Mouse (Mus musculus): ENCODE results near the gene P2rx1.

GRCm38 (mm10) chr11:72989044-72989443, 9.9 kb upstream of the P2rx1 start:
- TF ChIP-seq GATA1 (IDR thresholded peaks at IDR 0.05; ENCODE audit: low read length) (no peak), TAL1 (IDR thresholded peaks at IDR 0.05; ENCODE audit: low read length) (no peak)

All from erythroblast, embryonic 14.5 days (primary cell).